Mouse (Mus musculus) spleen, embryonic (tissue): ENCODE measurements at regions not wholly inside any gene's neighbourhood (a gene's known extent, or its start where the extent isn't known, plus 50 kb on each side); places are given as distances from the start of the nearest gene placed in this dataset.

Experiments used
- CTCF ChIA-PET: fragments of 350-600 bp; sonication (Branson Sonifier 250); formaldehyde crosslinking; loops from one replicate; lab custom pipeline; 2022; lab: Charles Lee

GRCm38 (mm10) chr6:6657928-6658500 is 79.6 kb upstream of the Sem1 start:
- CTCF ChIA-PET: no interaction called here

DNA sequence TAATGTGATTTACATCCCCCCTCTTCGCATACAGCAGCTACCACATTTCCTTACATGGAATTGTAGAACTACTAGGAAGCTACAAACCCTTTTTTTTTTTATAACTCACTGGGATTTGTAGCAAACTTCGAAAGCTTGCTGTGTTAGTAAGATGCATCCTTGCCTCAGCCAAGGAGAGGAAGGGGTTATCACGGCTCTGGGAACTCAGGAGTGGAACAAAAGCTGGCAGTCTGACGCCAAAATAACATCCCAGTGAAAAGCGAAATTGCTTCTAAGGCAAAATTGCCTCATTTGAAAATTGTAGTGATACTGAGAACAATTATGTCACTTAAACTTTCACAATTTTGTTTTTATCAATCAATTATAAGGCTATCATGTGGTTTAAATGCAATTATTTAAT is 81.6 kb upstream of the Sem1 start:
- CTCF ChIA-PET: no interaction called here

- CTCF ChIA-PET: no interaction called here
Measured at GRCm38 (mm10) chr6:6666762-6667161, 88.3 kb upstream of the Sem1 start.

GRCm38 (mm10) chr6:6689241-6689640 is 110.8 kb upstream of the Sem1 start:
- CTCF ChIA-PET: no interaction called here

GRCm38 (mm10) chr6:6690188-6690587 is 111.7 kb upstream of the Sem1 start:
- CTCF ChIA-PET: no interaction called here

- CTCF ChIA-PET: no interaction called here
Measured at GRCm38 (mm10) chr6:6692056-6692770, 113.8 kb upstream of the Sem1 start.

DNA sequence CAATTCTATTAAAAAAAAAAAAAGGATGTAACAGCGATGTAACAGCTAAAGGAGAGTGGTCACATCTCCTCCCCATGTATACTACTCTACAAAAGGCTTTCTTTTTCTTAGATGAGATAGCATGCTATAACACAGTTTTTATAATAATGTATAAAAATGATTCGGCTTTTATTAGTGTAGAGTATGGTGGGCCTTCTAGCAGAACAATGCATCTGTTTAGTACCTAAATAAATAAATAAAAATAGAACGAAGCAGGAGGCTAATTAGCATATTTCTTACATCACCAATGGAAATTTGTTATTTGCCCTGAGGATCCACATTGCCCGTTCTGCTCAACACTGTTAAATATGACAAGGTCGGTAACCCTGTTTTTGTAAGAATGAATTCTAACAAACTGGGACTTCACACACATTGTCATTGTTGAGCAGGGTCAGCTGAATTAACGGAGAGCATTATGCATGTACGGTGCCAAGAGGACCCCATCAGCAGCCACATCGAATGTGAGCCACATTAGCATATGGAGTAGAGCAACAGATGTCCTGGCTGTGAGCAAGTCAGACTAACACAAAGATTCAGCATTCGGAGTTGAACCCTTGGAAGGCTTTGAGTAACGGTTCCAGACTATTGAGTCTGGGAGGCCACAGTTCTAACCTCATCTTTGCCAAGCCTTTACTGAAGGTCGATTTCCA is 117.4 kb upstream of the Sem1 start:
- CTCF ChIA-PET: no interaction called here

DNA sequence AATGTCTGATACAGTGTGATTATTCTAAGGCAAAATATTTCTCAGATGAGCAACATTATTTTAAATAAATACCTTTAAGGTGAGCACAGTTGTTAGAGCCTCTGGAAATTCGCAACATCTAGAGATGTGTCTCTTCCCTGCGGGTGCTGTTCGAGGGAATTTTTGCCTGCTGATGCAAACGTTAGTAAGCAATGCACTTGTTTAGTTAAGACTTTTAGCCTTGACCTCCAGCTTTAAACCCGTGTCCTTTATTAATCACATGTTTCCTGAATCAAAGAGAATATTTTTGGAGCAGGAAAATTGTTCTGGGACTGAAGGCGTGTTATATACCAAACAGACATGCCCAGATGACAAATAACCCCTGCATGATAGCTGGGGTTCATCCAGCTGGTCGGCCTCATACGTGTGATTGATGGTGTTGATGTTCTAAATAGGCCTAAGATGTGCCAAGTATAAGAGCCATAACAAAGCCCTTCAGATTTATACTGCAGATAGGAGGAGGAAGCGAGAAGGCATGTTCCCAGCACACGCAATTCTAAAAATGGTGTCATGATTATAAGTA is 119.0 kb upstream of the Sem1 start:
- CTCF ChIA-PET: no interaction called here

DNA sequence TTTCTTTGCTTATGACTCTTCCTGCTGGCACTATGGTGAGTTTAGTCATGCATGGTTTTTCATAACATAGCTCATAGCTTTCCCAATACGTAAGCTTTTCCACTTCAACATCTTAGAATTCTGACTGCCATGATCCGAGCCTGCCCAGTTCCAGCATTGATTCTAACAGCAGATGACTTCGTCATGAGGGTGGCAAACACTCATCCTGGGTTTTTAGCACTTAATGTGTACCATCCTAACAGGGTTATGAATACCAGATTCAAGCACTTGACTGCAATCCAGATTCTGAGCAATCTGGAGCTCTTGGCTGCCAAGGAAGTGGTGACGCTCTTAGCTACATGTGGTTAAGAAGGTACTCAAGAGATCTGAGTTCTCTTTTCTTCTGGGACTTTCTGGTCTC is 128.3 kb upstream of the Sem1 start:
- CTCF ChIA-PET: no interaction called here

- CTCF ChIA-PET: no interaction called here
Measured at GRCm38 (mm10) chr6:6709057-6709456, 130.6 kb upstream of the Sem1 start.

DNA sequence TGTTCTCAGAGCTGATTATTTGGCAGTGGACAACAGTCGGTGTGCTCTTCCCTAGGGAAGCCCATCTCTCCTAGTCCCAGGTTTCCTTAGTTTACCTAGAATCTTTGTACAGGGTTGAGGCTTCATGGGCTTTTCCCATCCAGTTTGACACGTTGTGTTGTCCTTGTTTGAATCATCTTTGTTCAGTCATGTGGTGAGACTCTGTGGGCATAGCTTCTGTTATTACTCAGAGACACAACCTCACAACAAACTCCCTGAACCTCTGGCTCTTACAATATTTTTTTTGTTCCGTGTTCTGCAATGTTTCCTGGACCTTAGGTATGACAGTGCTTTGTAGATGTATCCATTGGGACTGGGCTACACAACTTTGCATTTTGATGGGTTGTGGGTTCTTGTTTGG is 132.9 kb upstream of the Dlx6 start:
- CTCF ChIA-PET: no interaction called here

GRCm38 (mm10) chr6:6745394-6745793 is 117.7 kb upstream of the Dlx6 start:
- CTCF ChIA-PET: no interaction called here

GRCm38 (mm10) chr6:6779157-6779556 is 84.0 kb upstream of the Dlx6 start:
- CTCF ChIA-PET: no interaction called here

DNA sequence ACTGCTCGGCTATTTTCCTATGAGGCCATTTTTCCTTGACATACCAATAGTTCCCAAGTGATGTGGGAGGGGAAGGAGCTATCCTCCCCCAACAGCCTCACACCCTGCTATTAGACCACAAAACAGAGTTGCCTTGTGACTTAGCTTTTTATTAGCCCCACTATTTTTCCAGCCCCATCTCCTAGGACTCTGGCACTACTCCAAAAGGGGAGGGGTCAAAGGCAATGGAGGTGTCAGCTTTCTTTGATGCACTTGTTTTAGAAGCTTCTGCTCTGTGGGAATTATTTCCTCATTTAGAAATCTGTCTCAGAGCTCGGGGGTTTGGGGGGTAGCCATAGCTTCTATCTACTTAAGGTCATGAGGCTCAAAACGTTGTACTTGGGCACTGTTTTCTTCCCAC is 81.6 kb upstream of the Dlx6 start:
- CTCF ChIA-PET: no interaction called here

GRCm38 (mm10) chr6:6785939-6786490 is 77.1 kb upstream of the Dlx6 start:
- CTCF ChIA-PET: no interaction called here

DNA sequence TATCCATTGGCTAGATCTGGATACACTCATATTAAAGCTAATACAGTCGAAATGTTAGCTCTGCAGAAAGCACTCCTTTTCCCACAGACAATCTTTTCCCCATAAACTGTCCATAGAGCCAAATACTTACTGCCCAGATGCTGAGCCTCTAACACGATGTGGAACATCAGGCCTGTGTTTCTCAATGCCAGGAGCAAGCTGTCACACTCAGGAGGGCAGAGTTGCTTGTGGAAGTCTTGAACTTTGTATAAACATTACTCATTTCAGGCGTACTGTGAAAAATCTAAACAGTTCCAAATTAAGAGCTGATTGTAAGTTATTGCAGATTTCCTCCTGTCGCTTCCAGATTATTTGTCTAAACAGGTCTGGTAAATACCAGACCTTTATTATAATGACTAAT is 75.6 kb upstream of the Dlx6 start:
- CTCF ChIA-PET: interaction anchor here (0.6 kb wide), 1 partner anchor 42 kb away, joined by 3 read pairs; no protein-coding TSS in a partner anchor

- CTCF ChIA-PET: no interaction called here
Measured at GRCm38 (mm10) chr6:6794320-6795018, 68.7 kb upstream of the Dlx6 start.

DNA sequence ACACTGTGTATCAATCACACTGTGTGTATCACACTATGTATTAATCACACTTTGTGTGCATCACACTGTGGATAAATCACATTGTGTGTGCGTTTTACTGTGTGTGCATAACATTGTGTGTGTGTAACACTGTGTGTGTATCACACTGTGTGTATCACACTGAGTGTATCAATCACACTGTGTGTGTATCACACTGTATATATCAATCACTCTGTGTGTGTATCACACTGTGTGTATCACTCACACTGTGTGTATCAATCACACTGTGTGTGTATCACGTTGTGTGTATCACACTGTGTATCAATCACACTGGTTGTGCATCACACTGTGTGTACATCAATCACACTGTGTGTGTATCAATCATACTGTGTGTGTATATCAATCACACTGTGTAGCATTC is 62.8 kb upstream of the Dlx6 start:
- CTCF ChIA-PET: no interaction called here

GRCm38 (mm10) chr6:6801563-6802259 is 61.4 kb upstream of the Dlx6 start:
- CTCF ChIA-PET: no interaction called here
